Mouse (Mus musculus): ENCODE measurements around the gene Gm3646.

Gm3646 gene

GRCm38 (mm10) chr1:39781835-39782234 is 23.3 kb downstream of the Gm3646 start:
- DNase-seq (ENCODE audit: low read depth, low spot score), result no peak

GRCm38 (mm10) chr1:39779111-39779980 is 25.8 kb downstream of the Gm3646 start:
- peak; percentile 19 for DNase-seq (ENCODE audit: low read depth, low spot score)

DNA sequence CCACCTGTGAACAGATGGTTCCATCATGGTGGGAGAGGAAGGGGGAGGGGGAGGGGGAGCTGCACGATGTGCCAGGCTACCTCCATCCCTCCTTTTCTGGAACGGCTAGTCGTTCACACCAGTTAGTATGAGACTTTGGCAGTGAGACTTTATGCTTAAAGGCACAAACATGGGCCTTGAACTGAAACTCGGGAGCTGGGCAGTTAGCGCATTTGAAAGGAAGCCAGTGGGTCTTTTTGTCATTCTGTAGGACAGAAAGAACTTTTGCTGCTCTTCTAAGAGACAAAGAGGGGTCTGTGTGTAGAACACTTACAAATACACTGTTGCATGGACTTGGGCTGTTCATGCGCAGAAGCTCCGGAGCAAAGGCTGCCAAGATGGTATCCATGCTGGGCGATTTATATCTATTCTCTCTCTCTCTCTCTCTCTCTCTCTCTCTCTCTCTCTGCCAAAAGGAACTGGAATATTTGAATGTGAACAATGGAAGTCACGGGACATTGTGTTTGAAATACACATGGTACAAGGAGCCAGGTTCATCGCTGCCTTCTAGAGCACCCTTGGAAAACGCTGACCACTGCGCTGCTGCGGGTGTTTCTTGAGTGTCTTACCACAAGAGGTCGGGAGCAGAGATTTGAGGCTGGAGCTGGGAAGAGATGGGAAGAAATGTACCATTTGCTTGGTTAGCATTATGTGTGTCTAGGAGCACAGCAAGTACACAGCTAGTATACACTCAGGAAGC is 31.0 kb downstream of the Gm3646 start:
- no peak for DNase-seq (ENCODE audit: low read depth, low spot score)

GRCm38 (mm10) chr1:39773551-39773950 is 31.6 kb downstream of the Gm3646 start:
- no peak for DNase-seq (ENCODE audit: low read depth, low spot score)

DNA sequence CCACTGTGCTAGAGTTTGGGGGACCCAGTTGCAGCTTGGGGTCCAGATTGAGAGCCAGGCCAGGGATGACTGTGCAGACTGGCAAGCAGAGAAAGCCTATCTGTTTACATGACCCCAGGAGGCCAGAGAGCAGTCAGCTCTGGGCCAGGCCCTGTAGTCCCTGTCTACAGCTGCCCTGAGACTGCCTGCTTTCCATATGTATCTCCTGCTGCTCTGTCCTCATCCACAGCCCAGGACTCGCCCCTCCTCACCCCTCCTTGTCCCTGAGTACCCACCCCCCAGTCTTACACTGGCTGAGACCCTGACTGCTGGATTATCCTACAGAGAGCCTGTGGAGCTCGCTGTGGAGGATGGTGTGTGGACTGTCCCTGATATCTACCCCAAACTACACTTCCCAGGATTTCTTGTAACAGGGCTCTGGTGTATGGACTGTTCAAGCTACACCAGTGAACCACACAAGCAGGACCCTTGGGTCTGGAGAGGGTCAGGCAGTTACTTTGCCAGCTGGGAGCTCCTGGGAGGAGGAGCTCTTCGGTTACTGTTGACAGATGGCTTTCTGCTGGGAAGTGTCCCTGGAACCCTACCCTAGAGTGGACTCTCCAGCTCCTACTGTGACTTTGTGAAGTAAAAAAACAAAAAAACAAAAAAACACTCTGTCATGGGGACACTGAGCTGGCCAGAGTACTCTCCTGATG is 32.6 kb downstream of the Gm3646 start:
- no peak for DNase-seq (ENCODE audit: low read depth, low spot score)

DNA sequence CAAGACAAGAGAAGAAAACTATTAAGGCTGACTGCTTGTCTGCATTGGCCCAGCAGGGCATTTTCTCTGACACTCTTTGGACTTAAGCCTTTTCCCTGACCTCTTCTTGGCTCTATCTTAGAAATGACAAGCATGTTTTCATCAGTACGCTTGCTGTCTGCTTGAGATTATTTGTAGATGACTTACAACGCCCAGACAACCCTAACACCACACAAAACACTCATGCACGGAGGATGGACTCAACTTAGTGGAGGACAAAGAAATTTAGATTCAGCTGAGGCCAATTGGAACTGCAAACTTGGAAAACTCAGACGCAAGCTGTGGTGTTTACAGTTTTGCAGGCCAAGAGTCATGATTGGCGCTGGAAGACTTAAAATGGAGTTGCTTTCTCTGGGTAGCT is 34.7 kb downstream of the Gm3646 start:
- no peak for DNase-seq (ENCODE audit: low read depth, low spot score)

GRCm38 (mm10) chr1:39768017-39768416 is 37.1 kb downstream of the Gm3646 start:
- no peak for DNase-seq (ENCODE audit: low read depth, low spot score)

DNA sequence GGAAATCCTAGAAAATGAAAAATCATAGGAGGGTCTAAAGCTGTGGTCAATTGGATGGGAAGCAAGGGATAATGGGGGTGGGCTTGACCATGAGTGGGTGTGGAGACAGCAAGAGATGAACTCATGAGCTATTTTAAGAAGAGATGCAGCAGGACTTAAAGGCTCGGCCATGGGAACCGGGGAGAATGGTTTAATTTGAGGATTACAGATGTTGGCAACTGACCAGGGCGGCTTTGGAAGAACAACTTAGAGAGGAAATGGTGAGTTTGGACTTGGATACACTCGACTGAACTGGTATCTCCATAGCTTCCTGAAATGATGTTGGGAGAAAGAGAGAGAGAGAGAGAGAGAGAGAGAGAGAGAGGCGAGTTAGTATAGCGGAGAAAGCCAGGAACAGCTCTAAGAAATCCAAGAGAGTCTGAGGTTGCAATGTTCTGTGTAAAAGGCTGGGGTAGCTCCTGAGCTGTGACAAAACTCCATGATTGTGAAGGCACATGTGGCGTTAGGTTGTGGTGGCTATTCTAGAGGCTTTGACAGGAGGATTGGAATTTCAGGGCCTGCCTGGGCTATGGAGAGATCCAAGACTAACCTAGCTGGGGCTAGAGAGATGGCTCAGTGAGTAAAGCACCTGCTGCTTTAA is 39.2 kb downstream of the Gm3646 start:
- no peak for DNase-seq (ENCODE audit: low read depth, low spot score)

GRCm38 (mm10) chr1:39762025-39762370 is 43.1 kb downstream of the Gm3646 start:
- DNase-seq (ENCODE audit: low read depth, low spot score), result no peak

DNA sequence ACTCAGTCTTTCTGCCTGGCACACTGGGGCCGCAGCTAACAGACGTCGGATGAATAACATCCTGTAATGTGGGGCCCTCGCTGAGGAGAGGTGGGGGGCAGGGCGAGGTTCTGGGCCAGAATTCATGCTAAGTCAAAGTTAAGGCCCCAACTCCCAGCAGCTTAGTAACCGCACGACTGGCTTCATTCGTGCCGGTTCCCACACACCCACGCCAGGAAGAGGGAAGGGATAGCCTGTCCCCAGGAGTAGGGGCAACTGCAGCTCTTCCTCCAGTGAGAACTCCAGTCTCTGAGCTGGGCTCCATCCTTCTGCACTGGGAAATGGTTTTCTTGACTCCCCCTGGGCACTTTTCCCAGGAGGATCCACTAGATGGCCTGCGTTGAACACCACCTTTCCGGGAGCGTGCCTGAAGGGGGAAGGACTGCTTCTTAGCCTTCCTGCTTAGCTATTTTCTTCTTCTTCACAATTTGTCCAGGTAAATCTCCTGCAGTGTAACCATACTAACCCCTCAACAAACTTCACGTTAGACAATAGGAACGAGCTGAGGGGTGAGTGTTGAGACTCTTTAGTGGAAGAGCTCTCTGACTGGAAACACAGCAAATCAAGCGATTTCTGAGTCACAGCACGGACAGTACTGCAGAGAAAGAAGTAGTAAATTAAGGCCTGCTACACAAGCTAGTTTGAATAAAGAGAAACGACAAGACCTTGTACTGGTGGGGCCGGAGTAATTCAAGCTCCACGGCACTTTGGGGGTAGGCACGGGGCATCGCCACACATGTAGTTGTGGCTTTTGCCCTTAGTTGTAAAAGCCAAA is 43.7 kb downstream of the Gm3646 start:
- DNase-seq (ENCODE audit: low read depth, low spot score), result no peak

DNA sequence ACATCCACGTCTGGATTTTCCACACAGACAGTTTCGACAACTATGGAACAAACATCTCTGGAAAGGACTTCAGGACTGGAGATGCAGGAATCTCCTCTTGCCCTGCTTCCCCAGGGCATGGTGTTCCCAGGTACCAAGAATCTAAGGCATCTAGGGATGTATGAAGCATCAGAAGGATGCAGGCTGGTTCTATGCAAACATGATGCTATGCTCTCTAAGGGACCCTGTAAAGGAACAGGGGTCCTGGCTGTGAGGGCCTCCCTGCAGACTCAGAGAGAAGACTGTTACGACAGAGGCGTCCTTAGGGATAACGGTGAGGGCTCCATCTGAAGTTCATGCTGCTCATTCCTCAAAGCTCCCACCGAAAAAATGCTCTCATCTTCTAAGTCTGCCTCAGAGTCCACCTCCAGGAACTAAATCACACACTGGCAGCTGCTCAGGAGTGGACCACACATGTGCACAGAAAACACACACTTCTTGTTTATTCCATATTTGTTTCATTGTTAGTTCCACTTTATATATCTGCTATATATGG is 44.9 kb downstream of the Gm3646 start:
- DNase-seq (ENCODE audit: low read depth, low spot score), result no peak

DNA sequence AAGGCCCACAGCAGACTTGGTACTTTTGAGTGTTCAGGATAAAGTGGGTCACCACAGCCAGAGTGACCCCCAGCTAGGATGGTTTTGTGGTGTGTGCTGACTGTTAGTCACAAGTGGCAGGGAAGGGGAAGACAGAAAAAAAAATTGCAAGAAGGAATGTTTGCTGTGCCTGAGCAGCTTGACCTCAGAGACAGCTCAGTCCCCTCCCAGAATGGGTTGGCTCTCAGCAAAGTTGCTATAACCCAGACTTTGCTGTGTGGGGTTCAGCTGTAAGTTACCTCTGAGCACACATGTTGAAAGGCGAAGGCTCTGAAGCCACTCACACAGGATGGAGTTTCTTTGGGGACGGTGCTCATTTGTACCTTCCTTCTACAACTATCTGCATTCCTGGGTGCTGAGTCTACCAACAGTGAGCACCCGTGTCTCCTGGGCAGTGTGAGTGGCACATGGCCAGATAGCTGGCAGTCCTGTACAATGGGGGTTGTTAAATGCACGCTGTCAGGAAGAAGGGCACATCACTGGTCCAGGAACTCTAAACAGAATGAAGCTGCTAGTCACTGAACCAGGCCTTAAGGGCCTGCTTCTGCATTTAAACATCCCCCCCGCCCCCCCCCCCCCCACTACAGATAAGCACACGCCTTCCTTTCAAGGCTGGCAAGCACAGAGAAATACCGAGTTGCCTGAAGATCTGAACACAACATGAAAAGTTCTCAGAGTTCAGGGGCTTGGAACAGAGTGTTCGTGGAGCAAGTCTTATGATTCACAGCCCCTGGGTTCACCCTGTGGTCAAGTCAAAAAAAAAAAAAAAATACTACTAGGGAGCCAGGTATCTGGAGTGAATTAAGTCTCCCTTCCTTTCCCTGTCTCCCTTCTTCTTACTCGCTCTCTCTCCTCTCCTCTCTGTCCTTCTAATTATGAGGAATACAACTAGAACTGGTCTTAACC is 45.6 kb downstream of the Gm3646 start:
- DNase-seq (ENCODE audit: low read depth, low spot score), result no peak

DNA sequence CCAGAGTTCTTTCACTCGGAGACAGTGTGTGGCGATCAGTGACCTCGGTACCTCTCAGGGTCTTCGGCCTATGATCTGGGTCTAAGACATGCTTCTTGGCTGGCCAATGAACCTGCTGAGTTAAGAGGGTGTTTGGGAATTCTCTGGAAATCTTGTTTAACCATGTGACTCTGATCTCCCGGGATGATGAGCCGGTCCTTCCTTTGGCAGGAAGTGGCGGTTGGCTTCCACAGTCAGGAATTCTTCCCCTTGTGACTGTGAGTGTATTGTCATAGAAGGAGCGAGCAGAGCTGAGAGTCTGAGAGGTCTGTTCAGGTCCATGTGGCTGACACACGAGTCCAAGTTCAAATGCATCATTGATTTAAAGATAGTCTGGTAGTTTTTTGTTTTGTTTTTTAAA is 46.9 kb downstream of the Gm3646 start:
- DNase-seq (ENCODE audit: low read depth, low spot score), result no peak

- no peak for DNase-seq (ENCODE audit: low read depth, low spot score)
Observed at GRCm38 (mm10) chr1:39756952-39757351, 48.2 kb downstream of the Gm3646 start.

GRCm38 (mm10) chr1:39754224-39754957 is 50.7 kb downstream of the Gm3646 start:
- DNase-seq (ENCODE audit: low read depth, low spot score), result no peak

Data from A20 (cell line).